Mouse (Mus musculus): ENCODE results near the gene A530032D15Rik.
"Not testable (repeated sequence)": the region's sequence is repeated elsewhere in the genome, so short reads cannot be mapped to it uniquely, and the experiment has no call there.

The A530032D15Rik gene

DNA sequence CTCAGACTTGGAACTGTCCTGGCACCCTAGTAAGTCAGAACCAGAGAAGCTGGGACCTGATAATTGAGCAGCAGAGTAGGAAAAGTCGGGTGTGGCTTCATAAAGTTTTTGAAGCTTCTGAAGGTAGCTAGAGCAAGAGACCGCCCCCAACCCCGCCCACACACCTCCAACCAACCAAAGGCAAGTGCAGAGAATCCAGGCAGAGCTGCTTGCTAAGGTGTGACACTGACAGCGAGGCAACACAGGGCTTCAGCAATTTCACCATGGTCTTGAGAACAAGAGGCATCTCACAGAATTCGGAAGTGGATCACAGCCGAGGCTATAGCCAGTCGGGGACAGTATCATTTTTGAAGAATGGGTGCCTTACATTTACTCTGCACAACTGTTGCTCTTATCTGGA is at the start of gene A530032D15Rik:
Gene A530032D15Rik, minus strand, starts transcription at position 101 of the 400 bp plus-strand sequence.
- DNase-seq, result not testable (repeated sequence)

DNA sequence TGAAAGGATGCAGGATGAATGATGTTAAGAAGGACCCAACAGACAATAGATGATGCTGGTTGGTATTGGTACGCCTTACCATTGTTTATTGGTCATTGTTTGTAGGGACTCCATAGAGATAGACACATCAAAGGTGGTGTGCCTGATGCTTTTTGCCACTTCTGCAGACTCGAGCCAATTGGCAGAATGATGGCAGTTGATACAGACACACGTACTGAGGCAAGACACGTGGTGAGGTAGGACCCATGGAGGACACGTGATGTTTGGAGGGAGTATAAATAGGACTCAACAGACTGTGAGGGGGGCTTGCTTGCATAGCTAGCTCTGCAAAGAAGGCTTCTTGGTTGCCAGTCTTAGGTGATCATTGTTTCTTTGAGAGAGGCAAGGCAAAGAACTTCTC is 45.5 kb upstream of the A530032D15Rik start:
- DNase-seq, result not testable (repeated sequence)

DNA sequence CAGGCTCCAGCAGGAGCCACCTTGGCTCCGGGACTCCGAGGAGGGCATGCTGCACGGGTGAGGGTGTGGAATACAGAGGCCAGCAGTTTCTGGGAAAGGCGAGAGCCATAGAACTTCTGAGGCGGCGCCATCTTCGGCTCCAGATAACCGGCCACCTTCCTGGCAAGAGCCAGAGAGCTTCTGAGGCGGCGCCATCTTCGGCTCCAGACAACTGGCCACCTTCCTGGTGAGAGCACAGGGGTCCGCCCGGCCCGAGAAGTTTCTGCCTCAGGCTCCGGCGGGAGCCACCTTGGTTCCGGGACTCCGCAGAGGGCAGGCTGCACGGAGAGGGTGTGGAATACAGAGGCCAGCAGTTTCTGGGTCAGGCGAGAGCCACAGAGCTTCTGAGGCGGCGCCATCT is 24.0 kb upstream of the A530032D15Rik start:
- DNase-seq, result not testable (repeated sequence)

DNA sequence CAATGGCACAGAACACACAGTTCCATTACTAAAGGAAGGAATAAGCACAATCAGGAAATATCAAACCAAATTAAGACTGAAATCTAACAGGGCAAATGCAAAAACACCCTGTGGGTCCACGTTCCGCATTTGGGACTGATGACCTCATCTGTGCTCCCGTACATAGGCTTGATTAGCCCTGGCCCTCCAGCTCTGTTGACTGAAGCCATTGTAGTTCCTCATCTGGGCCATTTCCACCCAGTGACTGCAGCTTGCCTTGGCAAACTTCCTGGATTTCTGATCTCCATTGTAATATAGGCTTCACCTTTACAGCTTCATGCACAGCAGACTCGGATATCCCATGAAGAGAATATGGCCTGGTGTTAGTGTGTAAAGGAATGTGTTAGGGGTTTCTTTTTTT is 12.2 kb upstream of the A530032D15Rik start:
- not testable (repeated sequence) for DNase-seq

DNA sequence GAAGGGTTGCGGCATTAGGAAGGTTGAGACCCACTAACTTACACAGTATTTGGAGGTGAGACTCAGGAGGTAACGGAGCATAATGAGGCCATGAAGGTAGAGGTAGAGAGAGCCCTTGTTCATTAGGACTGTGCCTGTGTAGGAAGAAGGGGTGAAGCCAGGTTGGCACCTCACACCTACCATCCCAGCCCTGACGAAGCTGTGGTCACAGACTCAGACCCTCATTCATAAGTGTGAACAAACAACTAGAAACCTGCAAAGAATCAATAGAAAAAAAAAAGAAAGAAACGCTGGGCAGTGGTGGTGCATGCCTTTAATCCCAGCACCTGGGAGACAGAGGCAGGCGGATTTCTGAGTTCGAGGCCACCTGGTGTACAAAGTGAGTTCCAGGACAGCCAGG is 8.7 kb upstream of the A530032D15Rik start:
- DNase-seq, result not testable (repeated sequence)

DNA sequence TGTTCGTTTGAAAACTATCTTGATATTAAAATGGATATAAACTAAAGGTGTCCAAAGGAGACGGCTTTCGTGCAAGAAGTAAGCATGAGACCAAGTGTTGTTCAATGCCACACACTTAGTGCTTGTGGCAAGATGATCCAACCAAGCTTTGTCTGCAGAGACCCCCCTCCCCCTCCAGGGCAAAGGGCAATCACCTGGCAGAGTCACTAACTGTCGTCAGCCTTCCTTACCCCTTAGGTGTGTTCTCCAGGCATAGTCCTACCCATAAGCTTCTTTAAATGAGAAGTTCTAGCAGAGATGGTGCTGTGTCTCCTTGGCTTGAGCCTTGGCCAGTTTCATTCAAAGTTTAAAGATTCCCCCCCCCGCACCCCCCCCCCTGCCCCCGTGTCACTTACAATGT is 7.9 kb upstream of the A530032D15Rik start:
- DNase-seq, result not testable (repeated sequence)

- DNase-seq, result peak; percentile 52
These were observed 5.2 kb upstream of the A530032D15Rik start for GRCm38 (mm10) chr1:85114666-85115402.

GRCm38 (mm10) chr1:85114078-85114477 is 4.4 kb upstream of the A530032D15Rik start:
- DNase-seq, result not testable (repeated sequence)

DNA sequence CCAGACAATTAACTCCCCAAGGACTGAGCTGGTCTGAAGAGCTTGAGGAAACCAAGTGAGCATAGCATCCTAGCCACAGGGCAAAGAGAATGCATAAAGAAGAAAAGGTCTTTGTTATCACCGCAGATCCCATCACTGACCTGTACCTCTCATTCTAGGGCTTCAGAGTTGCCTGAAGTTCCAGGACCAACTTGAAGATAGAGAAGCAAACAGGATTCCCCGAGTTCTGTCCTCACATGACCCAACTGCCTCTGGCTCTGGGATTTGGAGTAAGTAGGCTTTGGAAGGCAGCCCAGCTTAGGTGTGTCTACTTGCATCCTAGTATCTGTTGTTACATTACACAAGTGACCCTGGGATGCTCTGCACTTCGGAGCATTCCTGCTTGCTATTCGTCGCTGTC is 3.2 kb upstream of the A530032D15Rik start:
- DNase-seq, result not testable (repeated sequence)

DNA sequence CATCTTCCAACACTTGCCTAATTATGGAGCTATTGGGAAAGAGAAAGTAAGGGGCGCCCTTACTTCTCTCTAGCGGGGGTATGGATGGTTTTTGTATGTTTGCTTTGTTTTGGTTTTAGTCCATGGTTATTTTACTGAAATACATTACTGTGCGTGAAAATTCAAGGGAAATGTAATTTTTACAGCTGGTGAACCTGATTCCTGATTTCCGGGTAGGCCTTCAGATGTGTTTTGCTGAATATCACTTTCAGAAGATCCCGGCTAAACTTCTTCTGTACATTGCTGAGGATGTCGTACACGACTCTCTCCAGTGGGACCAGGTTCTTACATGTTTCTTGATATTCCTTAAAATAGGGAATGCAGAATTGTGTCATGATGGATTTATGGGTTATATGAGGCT is 2.6 kb upstream of the A530032D15Rik start:
- DNase-seq, result not testable (repeated sequence)

DNA sequence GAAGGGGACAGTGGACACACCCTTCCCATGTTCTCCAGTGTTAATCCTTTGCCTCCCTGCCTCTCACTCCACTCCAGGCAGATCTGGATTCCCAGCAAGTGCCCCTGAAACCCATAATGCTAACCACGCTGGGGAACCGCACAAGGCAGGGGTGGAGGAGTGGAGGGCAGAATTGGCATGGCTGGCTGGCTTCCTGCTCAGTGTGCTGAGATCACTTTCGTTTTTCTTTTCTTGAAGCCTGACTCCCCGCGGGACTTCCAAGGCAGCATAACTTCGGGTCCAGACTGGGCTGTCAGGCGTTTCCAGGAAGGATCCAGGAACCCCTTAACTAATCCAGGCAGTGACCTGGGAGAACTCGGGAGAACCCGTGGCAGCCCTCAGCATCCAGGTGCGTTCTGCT is 1.9 kb upstream of the A530032D15Rik start:
- DNase-seq, result not testable (repeated sequence)

- DNase-seq, result not testable (repeated sequence)
These were observed 1.2 kb upstream of the A530032D15Rik start for GRCm38 (mm10) chr1:85110876-85111275.

DNA sequence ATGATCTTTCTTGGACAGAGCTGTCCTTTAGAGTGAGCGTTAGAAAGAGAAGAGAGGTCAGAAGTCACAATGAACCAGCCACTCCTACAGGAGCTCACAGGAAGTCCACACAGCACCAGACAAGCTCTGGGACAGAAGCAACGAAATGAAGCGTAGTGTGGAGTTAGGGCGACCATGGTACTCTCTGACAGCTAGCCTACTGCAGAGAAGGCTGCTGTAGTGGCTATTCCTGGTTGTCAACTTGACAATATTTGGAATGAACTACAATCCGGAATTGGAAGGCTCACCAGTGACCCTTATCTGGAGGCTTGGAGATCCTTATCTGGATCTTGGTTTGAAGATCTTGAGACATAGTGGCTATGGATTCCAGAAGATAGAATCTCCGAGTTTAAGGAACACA is 3.6 kb downstream of the A530032D15Rik start:
- DNase-seq, result not testable (repeated sequence)

DNA sequence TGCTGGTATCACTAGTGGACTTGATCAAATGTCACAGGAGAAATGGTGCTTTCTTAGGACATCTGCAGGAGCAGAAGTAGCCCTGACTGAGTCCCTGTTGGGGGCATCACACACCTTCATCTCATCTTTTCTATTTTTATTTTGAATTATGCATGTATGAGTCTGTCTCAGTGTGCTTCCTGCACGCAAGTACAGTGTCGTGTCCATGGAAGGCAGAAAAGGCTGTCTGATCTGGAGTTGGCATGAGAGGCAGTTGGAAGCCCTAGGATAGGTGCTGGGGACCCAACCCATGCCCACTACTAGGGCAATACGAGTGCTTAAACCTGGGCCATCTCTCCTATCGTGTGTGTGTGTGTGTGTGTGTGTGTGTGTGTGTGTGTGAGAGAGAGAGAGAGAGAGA is 4.3 kb downstream of the A530032D15Rik start:
- not testable (repeated sequence) for DNase-seq

- not testable (repeated sequence) for DNase-seq
These were observed 7.9 kb downstream of the A530032D15Rik start for GRCm38 (mm10) chr1:85101754-85102153.

- not testable (repeated sequence) for DNase-seq
These were observed 9.8 kb downstream of the A530032D15Rik start, which contains the start of gene Gm10553 for GRCm38 (mm10) chr1:85099864-85100263. TSS of gene Gm10553 (plus strand) at chr1:85100164.

GRCm38 (mm10) chr1:85099081-85099480 is 10.6 kb downstream of the A530032D15Rik start:
- DNase-seq, result not testable (repeated sequence)

DNA sequence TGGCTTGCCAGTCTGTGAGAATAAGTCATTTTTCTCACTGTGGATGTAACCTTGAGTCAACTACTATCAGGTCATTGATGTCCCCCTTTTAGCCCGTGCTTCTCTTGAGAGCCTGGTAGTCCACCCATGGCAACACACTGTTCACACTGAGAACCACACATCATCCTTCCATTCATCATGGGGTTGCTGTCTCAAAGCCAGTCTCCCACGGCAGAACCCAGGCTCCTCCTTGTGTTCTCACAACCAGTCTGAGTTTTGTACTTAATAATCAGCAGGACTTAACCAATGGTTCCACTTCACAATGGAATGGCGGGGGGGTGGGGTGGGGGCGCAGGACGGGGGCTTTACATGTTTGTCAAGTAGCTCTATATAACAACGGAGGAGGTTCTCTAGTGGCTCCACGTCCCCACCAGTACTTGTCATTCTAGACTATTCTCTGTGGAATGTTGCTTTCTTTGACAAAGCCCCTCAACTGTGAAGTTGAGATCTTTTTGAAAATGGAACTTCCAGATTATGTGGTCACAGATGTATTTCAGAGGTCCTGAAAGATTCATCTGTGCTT is 16.6 kb downstream of the A530032D15Rik start:
- not testable (repeated sequence) for DNase-seq

DNA sequence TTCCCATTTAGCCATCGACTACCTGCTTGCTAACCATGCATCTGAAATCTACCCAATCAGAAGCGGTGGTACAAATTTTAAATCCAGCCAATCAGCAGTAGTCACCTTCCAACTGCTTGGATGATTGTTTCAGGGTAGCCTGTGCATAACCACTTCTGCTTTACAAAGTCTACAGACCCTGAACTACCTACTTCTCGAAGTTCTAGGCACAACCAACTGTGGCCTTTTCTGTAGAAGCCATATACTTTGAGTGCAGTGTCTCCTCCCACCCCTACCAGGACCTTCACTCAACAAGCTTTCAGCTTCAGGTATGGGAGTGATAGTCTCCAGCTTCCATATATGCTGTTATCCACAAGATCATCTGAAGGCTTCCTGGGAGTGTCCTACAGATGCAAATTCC is 17.5 kb downstream of the A530032D15Rik start:
- not testable (repeated sequence) for DNase-seq

DNA sequence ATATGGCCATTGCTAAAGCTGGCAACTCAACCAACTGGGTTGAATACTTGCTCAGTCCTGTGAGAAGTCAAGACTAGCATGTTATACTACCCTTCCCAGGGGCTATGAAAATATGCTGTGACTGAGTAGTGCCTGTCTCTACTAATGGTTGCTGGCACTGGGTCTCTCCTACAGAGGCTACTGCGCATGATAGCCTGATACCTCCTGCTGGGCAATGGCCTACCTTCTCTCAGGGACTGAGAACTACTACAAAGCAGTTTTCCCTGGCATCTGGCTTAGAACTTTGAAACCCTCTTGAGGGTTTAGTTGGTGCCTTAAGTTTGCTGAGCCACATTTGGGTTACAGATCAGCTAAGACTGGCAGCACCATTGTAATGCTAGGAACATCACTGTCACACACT is 23.4 kb downstream of the A530032D15Rik start:
- DNase-seq, result not testable (repeated sequence)

DNA sequence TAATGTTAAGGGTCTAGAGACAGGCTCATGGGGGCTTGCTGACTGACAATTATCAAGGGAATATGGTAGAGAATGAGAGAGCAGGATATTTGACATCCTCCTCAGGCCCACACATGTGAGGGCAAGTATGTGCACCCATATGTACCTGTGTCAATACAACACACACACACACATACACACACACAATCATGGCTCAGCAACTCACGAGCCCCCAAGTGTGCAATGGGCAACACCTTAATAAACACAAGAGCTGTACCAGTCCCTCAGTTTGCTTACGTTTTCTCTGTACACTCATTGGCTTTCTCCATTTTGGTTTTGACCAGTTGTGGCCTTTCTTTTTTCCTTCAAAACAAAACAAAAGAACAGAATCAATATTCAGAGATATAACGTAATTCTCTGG is 24.9 kb downstream of the A530032D15Rik start:
- DNase-seq, result not testable (repeated sequence)

- not testable (repeated sequence) for DNase-seq
These were observed 36.6 kb downstream of the A530032D15Rik start for GRCm38 (mm10) chr1:85073099-85073498.

DNA sequence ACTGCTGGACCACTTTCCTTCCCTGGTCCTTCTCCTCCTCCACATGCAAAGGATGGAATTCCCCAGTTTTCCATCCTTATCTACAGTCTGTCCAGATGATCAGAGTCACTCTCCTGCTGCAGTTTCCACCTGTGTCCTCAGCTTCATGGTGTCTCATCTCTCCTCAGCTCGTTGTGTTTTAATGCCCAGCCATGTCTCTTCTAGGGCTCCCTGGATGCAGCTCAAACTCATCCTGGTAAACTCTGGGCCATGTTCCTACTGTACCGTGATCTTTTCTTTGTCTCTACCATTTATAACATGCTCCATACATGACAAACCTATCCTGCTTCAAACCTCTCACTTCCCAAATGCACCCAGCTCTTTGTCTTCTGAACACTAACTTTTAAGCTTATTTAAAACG is 38.0 kb downstream of the A530032D15Rik start:
- DNase-seq, result not testable (repeated sequence)

GRCm38 (mm10) chr1:85035801-85036200 is 73.9 kb downstream of the A530032D15Rik start:
- not testable (repeated sequence) for DNase-seq
